Mouse (Mus musculus) limb, embryonic 11.5 days (tissue): ENCODE results near the gene Ccdc62. TPM values are rescaled to one million over a fixed set of nuclear protein-coding genes. Genes with fewer than 3 reads are reported as not detected.

Experiments
- ATAC-seq: fragments of 200-750 bp; cut with Nextera tagmentation; 2 replicates; pipeline ENCODE4 v1.8.0; 2017; ENCODE audit warnings: low read depth; ENCODE audit not compliant: insufficient number of reproducible peaks, low FRiP score, low TSS enrichment
- DNase-seq: peaks from one replicate; pipeline ENCODE4 v3.0.0-alpha.2; 2015; ENCODE audit warnings: low spot score
- H3K27ac ChIP-seq: fragments of 300-500 bp; sonication (generic); replicated peaks from 2 replicates; pipeline ENCODE4 v1.5.1; 2014; ENCODE audit warnings: low read depth, mild to moderate bottlenecking, low read length
- H3K27me3 ChIP-seq: fragments of 300-500 bp; sonication (generic); 2 replicates; pipeline ENCODE4 v1.6.1; 2014; ENCODE audit warnings: mild to moderate bottlenecking, low read length, mixed read lengths; ENCODE audit not compliant: control insufficient read depth, insufficient read depth
- H3K36me3 ChIP-seq: fragments of 300-500 bp; sonication (generic); 2 replicates; pipeline ENCODE4 v1.6.1; 2014; ENCODE audit warnings: mild to moderate bottlenecking, low read length, moderate library complexity, mixed read lengths; ENCODE audit not compliant: control insufficient read depth, insufficient read depth
- H3K4me1 ChIP-seq: fragments of 300-500 bp; sonication (generic); 2 replicates; pipeline ENCODE4 v1.6.1; 2014; ENCODE audit warnings: low read length, mixed read lengths; ENCODE audit not compliant: control insufficient read depth, insufficient read depth
- H3K4me2 ChIP-seq: fragments of 300-500 bp; sonication (generic); 2 replicates; pipeline ENCODE4 v1.6.1; 2014; ENCODE audit warnings: low read depth, mild to moderate bottlenecking, moderate library complexity; ENCODE audit not compliant: severe bottlenecking
- H3K4me3 ChIP-seq: fragments of 300-500 bp; sonication (generic); 2 replicates; pipeline ENCODE4 v1.5.1; 2014; ENCODE audit warnings: low read depth, low read length
- H3K9ac ChIP-seq: fragments of 300-500 bp; sonication (generic); 2 replicates; pipeline ENCODE4 v1.6.1; 2014; ENCODE audit warnings: mild to moderate bottlenecking, low read length
- H3K9me3 ChIP-seq: fragments of 300-500 bp; sonication (generic); 2 replicates; pipeline ENCODE4 v1.6.1; 2016; ENCODE audit warnings: low read length; ENCODE audit not compliant: control insufficient read depth
- WGBS: fragments of 180-500 bp; shearing (Covaris S2); extraction: QIAGEN DNeasy Blood & Tissue Kit; methylation state at CpG from one replicate; pipeline ENCODE4 v1.1.7; 2014; 5-methylcytosine and 5-hydroxymethylcytosine counted together
- polyA plus RNA-seq: library from polyadenylated mRNA; unstranded; fragments of >200 nt; fragmentation: Nextera tagmentation; extraction: Ambion mirVana; gene quantifications from 2 replicates; pipeline ENCODE4 v1.2.1, GENCODE M21; 2014

The Ccdc62 gene
- 4.4 and 7.3 TPM in 2 replicates for polyA plus RNA-seq

DNA sequence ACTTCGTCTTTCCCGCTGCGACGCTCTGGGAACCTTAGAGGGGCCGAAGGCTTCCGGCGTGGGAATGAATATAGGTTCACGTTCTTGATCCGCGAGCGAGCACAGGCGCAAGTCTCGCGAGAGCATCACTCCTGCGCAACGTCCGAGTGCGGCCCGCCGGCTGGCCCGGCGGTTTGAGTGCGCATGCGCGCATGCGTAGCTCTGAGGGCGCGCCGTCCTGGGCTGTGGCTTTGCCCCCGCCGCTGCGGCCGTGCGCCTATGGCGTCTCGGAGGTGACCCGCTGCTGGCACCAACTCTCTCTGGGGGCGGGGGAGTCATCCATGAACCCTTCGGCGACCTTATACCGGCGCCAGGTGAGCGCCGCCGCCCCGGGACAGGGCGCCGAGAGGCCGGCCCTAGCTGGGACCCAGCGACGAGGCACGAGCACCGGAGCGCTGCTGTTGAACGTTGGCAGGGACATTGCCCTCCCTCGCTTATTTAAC is at the start of gene Ccdc62:
TSS of gene Ccdc62 (plus strand) at position 172 of the 482 bp plus-strand sequence.
- under 1% methylated on average over 53 of the region's 56 CpGs for WGBS
- Histone ChIP-seq H3K9ac (peak within 1 kb of the TSS; percentile 87), H3K27me3 (no peaks in the 10 kb centered on the region), H3K9me3 (no peaks in the 10 kb centered on the region), H3K27ac (peak within 1 kb of the TSS; percentile 69; the same call in 1 of the 2 replicates), H3K4me2 (peak within 1 kb of the TSS; percentile 70), H3K36me3 (peaks cover 3% of the 10 kb centered on the region; the same call in 1 of the 2 replicates), H3K4me3 (peak within 1 kb of the TSS; percentile 57), H3K4me1 (no peaks in the 10 kb centered on the region)
- peak; percentile 95 for DNase-seq
- ATAC-seq, result peak; percentile 94

- peaks cover 3% of the 10 kb centered on the region; the same call in 1 of the 2 replicates for H3K4me1 ChIP-seq
- WGBS, result 82% methylated on average over 13 of the region's 14 CpGs
- H3K27ac ChIP-seq, result no peak overlapping the region
- DNase-seq (no peak), ATAC-seq (no peak)
- H3K4me3 ChIP-seq, result no peak overlapping the region
- H3K9me3 ChIP-seq, result no peaks in the 10 kb centered on the region
- H3K4me2 ChIP-seq, result no peak overlapping the region
- no peaks in the 10 kb centered on the region for H3K27me3 ChIP-seq
- no peaks in the 10 kb centered on the region for H3K36me3 ChIP-seq
- no peak overlapping the region for H3K9ac ChIP-seq
Observed at GRCm38 (mm10) chr5:123880778-123881177, 49.7 kb upstream of the Ccdc62 start.

- Histone ChIP-seq H3K4me2 (no peak overlapping the region), H3K36me3 (no peaks in the 10 kb centered on the region), H3K4me1 (no peaks in the 10 kb centered on the region), H3K27me3 (no peaks in the 10 kb centered on the region), H3K9me3 (no peaks in the 10 kb centered on the region), H3K27ac (no peak overlapping the region), H3K9ac (no peak overlapping the region), H3K4me3 (no peak overlapping the region)
- ATAC-seq (no peak), DNase-seq (no peak)
- 86% methylated on average over 7 of the region's 7 CpGs for WGBS
Observed at GRCm38 (mm10) chr5:123883891-123884290, 46.6 kb upstream of the Ccdc62 start.

- H3K4me2 ChIP-seq, result no peak overlapping the region
- DNase-seq (no peak), ATAC-seq (no peak)
- 75% methylated on average over 10 of the region's 10 CpGs for WGBS
- no peak overlapping the region for H3K9ac ChIP-seq
- no peaks in the 10 kb centered on the region for H3K4me1 ChIP-seq
- H3K9me3 ChIP-seq, result no peaks in the 10 kb centered on the region
- no peak overlapping the region for H3K4me3 ChIP-seq
- no peaks in the 10 kb centered on the region for H3K27me3 ChIP-seq
- H3K27ac ChIP-seq, result no peak overlapping the region
- H3K36me3 ChIP-seq, result no peaks in the 10 kb centered on the region
Observed at GRCm38 (mm10) chr5:123884332-123884731, 46.1 kb upstream of the Ccdc62 start.

DNA sequence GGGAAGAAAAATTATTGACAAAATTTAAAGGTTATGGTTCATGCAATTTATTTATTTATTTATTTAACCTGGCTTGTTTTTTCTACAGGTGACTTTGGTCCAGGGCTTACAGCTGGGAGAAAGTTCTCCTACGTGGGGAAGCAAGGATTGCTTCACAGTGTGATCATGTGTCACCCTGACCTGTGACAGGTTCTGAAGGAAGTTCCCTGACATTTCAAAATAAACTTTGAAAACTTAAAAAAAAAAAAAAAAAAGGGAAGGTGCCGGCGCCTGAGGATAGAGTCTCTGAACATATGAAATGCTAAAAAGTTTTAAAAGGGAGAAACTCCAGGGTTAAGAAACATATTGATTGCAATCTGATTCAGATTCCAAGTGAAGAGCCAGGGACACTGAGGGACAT is 44.1 kb upstream of the Ccdc62 start:
- Histone ChIP-seq H3K4me2 (no peak overlapping the region), H3K27me3 (no peaks in the 10 kb centered on the region), H3K9me3 (no peaks in the 10 kb centered on the region), H3K36me3 (no peaks in the 10 kb centered on the region), H3K4me3 (no peak overlapping the region), H3K27ac (no peak overlapping the region), H3K9ac (no peak overlapping the region), H3K4me1 (no peaks in the 10 kb centered on the region)
- no peak for ATAC-seq
- DNase-seq, result no peak
- 81% methylated on average over 3 of the region's 3 CpGs for WGBS

DNA sequence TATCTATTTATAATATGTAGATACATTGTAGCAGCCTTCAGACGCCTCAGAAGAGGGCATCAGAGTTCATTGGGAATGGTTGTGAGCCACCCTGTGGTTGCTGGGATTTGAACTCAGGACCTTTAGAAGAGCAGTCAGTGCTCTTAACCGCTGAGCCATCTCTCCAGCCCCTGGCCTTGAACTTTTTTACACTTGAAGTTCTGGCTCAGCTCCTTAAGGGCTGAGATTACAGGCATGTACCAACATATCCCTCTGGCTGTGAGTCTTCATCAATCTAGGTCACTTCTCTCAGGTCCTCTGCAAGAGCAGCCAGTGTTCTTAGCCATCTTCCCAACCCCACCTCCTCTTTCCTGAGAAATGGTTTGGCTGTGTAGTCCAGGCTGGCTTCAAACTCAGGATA is 40.2 kb upstream of the Ccdc62 start:
- no peaks in the 10 kb centered on the region for H3K36me3 ChIP-seq
- H3K4me2 ChIP-seq, result no peak overlapping the region
- 72% methylated on average over 2 of the region's 2 CpGs for WGBS
- H3K27ac ChIP-seq, result no peak overlapping the region
- H3K4me1 ChIP-seq, result no peaks in the 10 kb centered on the region
- no peaks in the 10 kb centered on the region for H3K9me3 ChIP-seq
- ATAC-seq, result no peak
- DNase-seq, result no peak
- no peaks in the 10 kb centered on the region for H3K27me3 ChIP-seq
- no peak overlapping the region for H3K4me3 ChIP-seq
- no peak overlapping the region for H3K9ac ChIP-seq

GRCm38 (mm10) chr5:123890987-123891386 is 39.5 kb upstream of the Ccdc62 start:
- Histone ChIP-seq H3K27me3 (no peaks in the 10 kb centered on the region), H3K4me2 (no peak overlapping the region), H3K4me1 (no peaks in the 10 kb centered on the region), H3K9ac (no peak overlapping the region), H3K27ac (no peak overlapping the region), H3K36me3 (no peaks in the 10 kb centered on the region), H3K9me3 (no peaks in the 10 kb centered on the region), H3K4me3 (no peak overlapping the region)
- no peak for ATAC-seq
- DNase-seq, result no peak
- 83% methylated on average over 5 of the region's 5 CpGs for WGBS

DNA sequence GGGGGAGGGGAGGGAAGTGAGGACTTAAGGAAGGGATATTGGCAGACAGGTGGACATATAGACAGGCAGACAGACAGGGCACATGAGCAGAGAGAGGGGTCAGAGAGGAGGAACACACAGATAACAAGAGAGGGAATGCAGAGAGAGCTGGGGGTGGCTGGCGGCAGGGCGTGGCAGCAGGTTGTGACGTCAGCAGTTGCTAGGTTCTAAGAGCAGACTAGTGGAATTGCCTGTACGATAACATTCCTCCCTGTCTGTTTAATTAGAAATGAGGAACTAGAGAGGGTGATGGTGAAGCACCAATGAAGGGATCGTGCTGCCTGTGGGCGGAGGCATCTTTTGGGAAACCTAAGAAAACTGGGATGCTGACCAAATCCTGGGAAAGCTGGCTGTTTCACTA is 38.8 kb upstream of the Ccdc62 start:
- ATAC-seq (no peak), DNase-seq (peak; percentile 41)
- Histone ChIP-seq H3K27ac (no peak overlapping the region), H3K4me2 (no peak overlapping the region), H3K4me1 (no peaks in the 10 kb centered on the region), H3K9me3 (no peaks in the 10 kb centered on the region), H3K4me3 (no peak overlapping the region), H3K9ac (no peak overlapping the region), H3K36me3 (no peaks in the 10 kb centered on the region), H3K27me3 (no peaks in the 10 kb centered on the region)
- WGBS, result 53% methylated on average over 6 of the region's 6 CpGs

- 93% methylated on average over 5 of the region's 5 CpGs for WGBS
- Histone ChIP-seq H3K4me3 (no peak overlapping the region), H3K4me1 (no peaks in the 10 kb centered on the region), H3K9ac (no peak overlapping the region), H3K4me2 (no peak overlapping the region), H3K36me3 (no peaks in the 10 kb centered on the region), H3K27me3 (no peaks in the 10 kb centered on the region), H3K9me3 (no peaks in the 10 kb centered on the region), H3K27ac (no peak overlapping the region)
- DNase-seq, result no peak
- no peak for ATAC-seq
Observed at GRCm38 (mm10) chr5:123893520-123893919, 37.0 kb upstream of the Ccdc62 start.
